Mouse (Mus musculus): ENCODE data around the gene Gm28961. TPM values are rescaled to one million over a fixed set of nuclear protein-coding genes. Genes with fewer than 3 reads are reported as not detected.
"Not testable (repeated sequence)": the region's sequence is repeated elsewhere in the genome, so short reads cannot be mapped to it uniquely, and the experiment has no call there.

The Gm28961 gene
- total RNA-seq (2017), result not detected in 2 replicates

GRCm38 (mm10) chrY:57705397-57705796 is at the start of gene Gm28961:
Gm28961 (plus strand) TSS chrY:57705697.
- not testable (repeated sequence) for ATAC-seq (ENCODE audit: extremely low read depth, insufficient number of reproducible peaks, low FRiP score, poor library complexity, severe bottlenecking)

Other genes with a start within 250 kb of the Gm28961 start
- not detected in 2 replicates for gene Gm21943, start 172.0 kb upstream of the Gm28961 start, total RNA-seq (2017)